Mouse (Mus musculus) adipose tissue, adult 10 weeks (tissue): ENCODE data around the gene Det1. TPM values are rescaled to one million over a fixed set of nuclear protein-coding genes. Genes with fewer than 3 reads are reported as not detected.

ENCODE experiments used
- polyA plus RNA-seq: library from polyadenylated mRNA; stranded (reverse); fragments of 350-450 nt; fragmentation: Illumina TruSeq; extraction: RNeasy Lipid Tissue Mini Kit (QIAGEN cat#74804); gene quantifications from one replicate; pipeline ENCODE4 v1.2.3, GENCODE M21; 2014; ENCODE audit warnings: low read depth, low replicate concordance

The Det1 gene
- polyA plus RNA-seq, result 8.8 TPM

DNA sequence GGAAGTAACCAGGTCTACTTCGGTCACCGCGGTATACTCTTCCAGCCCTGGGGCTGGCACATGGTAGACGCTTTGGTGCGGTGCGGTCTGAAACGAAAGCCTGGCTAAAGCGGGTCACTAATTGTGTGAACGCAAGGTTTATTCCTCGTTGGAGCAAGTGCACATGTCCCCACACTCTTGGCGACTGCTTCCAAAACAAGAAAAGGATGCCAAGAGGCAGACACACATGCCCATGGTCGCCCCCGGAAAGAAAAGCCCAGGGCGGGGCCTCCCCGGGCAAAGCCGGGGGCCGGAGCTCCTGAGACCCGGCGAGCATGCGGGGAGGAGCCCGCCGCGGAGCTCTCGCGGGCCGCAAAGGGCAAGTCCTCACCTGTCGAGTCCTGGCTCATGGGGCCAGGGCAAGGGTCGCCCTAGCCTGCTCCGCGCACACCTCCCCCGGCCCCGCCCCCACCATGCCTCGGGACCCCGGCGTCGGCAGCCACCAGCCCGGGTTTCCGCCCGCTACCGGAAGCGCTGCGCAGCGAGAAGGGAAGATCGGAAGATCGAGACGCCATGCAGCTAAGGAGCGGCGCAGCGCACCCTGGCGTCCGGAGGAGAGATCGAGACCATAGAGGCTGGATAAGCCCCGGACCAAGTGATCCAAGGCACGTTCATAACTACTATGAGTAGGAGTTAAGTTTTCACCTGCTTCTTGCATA is at the start of gene Det1:
TSS of gene Det1 (minus strand) at position 527 of the 698 bp plus-strand sequence.

DNA sequence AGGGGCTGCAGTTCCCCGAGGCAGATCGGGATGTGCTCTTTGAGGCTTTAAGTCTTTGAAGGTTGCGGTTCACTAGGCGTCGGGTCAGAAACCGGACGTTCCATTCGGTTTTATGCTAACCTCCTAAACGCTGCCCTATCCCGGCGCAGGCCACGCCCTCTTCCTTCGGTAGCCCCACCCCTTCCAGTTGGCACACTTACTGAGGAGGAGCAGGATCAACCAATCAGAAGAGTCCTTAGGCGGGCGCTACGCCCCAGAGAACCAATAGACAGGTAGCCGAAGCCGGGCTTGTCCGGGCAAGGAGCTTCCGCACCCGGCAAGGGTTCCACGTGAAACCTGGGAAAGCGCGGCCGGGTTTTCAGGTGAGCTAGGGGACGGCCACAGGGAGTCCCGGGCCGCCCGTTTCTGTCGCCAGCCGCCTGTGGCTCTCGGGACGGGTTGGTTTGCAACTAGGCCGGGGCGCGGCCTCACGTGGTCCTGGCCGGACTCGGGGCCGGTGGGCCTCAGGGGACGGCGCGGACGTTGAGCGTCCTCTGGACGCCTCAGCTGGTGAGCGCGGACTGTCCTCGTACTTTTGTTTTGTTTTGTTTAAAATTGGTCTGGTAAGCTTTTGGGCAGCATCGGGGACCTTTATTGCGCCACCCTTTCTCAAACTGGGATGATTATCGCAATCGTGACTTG is 48.7 kb upstream of the Det1 start, which contains the start of gene Aen:
TSS of gene Aen (plus strand) at position 202 of the 681 bp plus-strand sequence.

DNA sequence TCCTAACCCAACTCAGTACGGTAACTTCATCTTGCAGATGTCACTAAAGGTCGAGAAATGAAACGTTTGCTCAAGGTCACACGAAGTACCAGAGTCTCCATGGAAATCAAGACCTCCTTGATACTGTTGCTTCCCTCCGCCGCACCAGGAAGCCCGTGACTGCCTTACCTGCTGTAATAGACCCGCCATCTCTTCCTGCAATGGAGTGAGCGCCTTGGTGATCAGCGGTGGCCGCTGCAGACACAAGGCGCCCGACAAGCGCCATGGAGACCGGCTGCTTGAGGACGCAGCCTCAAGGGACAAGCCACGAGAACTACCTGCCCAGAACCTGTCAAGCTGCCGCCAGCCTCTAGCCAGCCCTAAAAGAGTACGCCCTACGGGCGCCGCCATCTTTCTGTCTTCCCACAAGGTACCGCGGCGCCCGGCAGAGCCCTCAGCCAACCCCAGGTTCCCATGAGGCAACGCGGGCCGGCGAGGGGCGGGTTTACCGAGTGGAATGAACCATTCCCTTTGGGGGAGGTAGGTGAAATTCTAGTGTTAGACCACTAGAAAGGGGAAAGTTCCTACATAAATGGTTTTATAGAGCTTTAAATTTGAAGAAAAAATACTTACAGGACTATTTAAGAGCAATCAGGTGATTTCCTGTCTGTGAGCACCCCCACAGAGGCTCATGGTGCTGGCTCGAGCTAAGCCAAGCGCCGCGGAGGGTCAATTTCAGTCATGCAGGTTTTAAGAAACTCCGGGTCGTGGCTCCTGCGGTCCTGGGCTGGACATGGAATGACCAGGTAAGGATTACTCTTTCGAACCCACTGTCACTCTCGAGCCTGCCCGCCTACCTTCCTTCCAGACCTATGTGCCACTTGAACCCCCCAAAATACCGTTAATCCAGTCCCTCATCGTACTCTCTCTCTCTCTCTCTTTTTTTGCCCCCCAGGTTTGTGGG is 64.2 kb downstream of the Det1 start, which contains the start of the genes Mrps11 and Mrpl46:
TSS of gene Mrps11 (plus strand) at position 481 of the 943 bp plus-strand sequence.
TSS of gene Mrpl46 (minus strand) at position 893 of the 943 bp plus-strand sequence.

Other genes starting within 250 kb of the Det1 start
- gene Ntrk3, start 109.3 kb downstream of the Det1 start, polyA plus RNA-seq, result 8.0 TPM
- gene Mrps11, start 64.1 kb downstream of the Det1 start, polyA plus RNA-seq, result 27.6 TPM
- gene Mrpl46, start 63.7 kb downstream of the Det1 start, polyA plus RNA-seq, result 19.1 TPM
- gene Aen, start 48.6 kb upstream of the Det1 start, polyA plus RNA-seq, result 34.2 TPM
- 234 TPM for gene Isg20, start 66.2 kb upstream of the Det1 start, polyA plus RNA-seq
- gene Acan, start 206.2 kb upstream of the Det1 start, polyA plus RNA-seq, result 0.11 TPM